ENCODE assay signal across 19 mouse cellular contexts in genomic region chr1:22315537-22315936, GRCm38 (mm10).
DNase-seq lines count a peak whose midpoint lies in the region; ATAC-seq lines count a peak whose summit lies in the region.
"Had no signal": no experiment of that assay in that cellular context is flagged by ENCODE, and none has a peak within 500 bp of the region (broad histone marks: within the 10 kb centered on the region; RNA-seq: fewer than 3 reads in every experiment).

No protein-coding gene starts in this region.

- H3K4me3 ChIP-seq in intestine, embryonic 15.5 days (replicated peaks) = no peak overlapping the region
- no peak overlapping the region for H3K4me3 ChIP-seq in intestine, embryonic 16.5 days (ENCODE audit: low read length)
- H3K4me3 ChIP-seq in midbrain, embryonic 14.5 days (replicated peaks; ENCODE audit: low read depth, low read length) = no peak overlapping the region
- H3K4me3 ChIP-seq in midbrain, embryonic 11.5 days (ENCODE audit: low read depth, low read length) = no peak overlapping the region
- no peak overlapping the region for H3K4me3 ChIP-seq in kidney, embryonic 15.5 days (replicated peaks)
- H3K4me3 ChIP-seq in stomach, embryonic 16.5 days (replicated peaks; ENCODE audit: low read length) = peak overlapping the region; percentile 8
- H3K4me3 ChIP-seq: heart, adult 2 months; liver, embryonic 13.5 days; midbrain, embryonic 12.5 days; myocyte had no signal

- no peak for ATAC-seq in intestine, embryonic 15.5 days
- no peak for ATAC-seq in intestine, embryonic 16.5 days
- no peak for ATAC-seq in midbrain, embryonic 14.5 days (ENCODE audit: low FRiP score, low TSS enrichment)
- ATAC-seq in midbrain, embryonic 11.5 days (ENCODE audit: low FRiP score) = no peak
- ATAC-seq in kidney, embryonic 15.5 days (replicated peaks; ENCODE audit: low FRiP score) = peak; percentile 87
- no peak for ATAC-seq in stomach, embryonic 16.5 days (ENCODE audit: insufficient read depth, low FRiP score)
- ATAC-seq: forebrain, postnatal 0 days had no signal

- no peaks in the 10 kb centered on the region for H3K36me3 ChIP-seq in intestine, embryonic 15.5 days
- H3K36me3 ChIP-seq in intestine, embryonic 16.5 days (ENCODE audit: control insufficient read depth, insufficient read depth, low read length) = no peaks in the 10 kb centered on the region
- H3K36me3 ChIP-seq in midbrain, embryonic 14.5 days (ENCODE audit: control insufficient read depth, insufficient read depth, low read length) = no peaks in the 10 kb centered on the region
- no peaks in the 10 kb centered on the region for H3K36me3 ChIP-seq in midbrain, embryonic 11.5 days (ENCODE audit: control insufficient read depth, insufficient read depth, low read length)
- H3K36me3 ChIP-seq in kidney, embryonic 15.5 days = no peaks in the 10 kb centered on the region
- no peaks in the 10 kb centered on the region for H3K36me3 ChIP-seq in stomach, embryonic 16.5 days (ENCODE audit: control insufficient read depth, insufficient read depth, low read length)
- H3K36me3 ChIP-seq: liver, embryonic 13.5 days; midbrain, embryonic 12.5 days had no signal

- H3K27ac ChIP-seq in intestine, embryonic 15.5 days = no peak overlapping the region
- H3K27ac ChIP-seq in intestine, embryonic 16.5 days (ENCODE audit: low read length) = no peak overlapping the region
- no peak overlapping the region for H3K27ac ChIP-seq in midbrain, embryonic 14.5 days (replicated peaks; ENCODE audit: low read depth, low read length)
- no peak overlapping the region for H3K27ac ChIP-seq in midbrain, embryonic 11.5 days (ENCODE audit: low read depth, low read length)
- H3K27ac ChIP-seq in kidney, embryonic 15.5 days = no peak overlapping the region
- no peak overlapping the region for H3K27ac ChIP-seq in stomach, embryonic 16.5 days (ENCODE audit: low read length)
- H3K27ac ChIP-seq: heart, adult 2 months; liver, embryonic 13.5 days; midbrain, embryonic 12.5 days had no signal

- no peaks in the 10 kb centered on the region for H3K27me3 ChIP-seq in intestine, embryonic 15.5 days (replicated peaks)
- no peaks in the 10 kb centered on the region for H3K27me3 ChIP-seq in intestine, embryonic 16.5 days (replicated peaks; ENCODE audit: control insufficient read depth, insufficient read depth, low read length)
- H3K27me3 ChIP-seq in midbrain, embryonic 14.5 days (ENCODE audit: control insufficient read depth, insufficient read depth, low read length) = no peaks in the 10 kb centered on the region
- no peaks in the 10 kb centered on the region for H3K27me3 ChIP-seq in midbrain, embryonic 11.5 days (ENCODE audit: control insufficient read depth, insufficient read depth, low read length)
- H3K27me3 ChIP-seq in kidney, embryonic 15.5 days = no peaks in the 10 kb centered on the region
- no peaks in the 10 kb centered on the region for H3K27me3 ChIP-seq in stomach, embryonic 16.5 days (ENCODE audit: control insufficient read depth, insufficient read depth, low read length)
- H3K27me3 ChIP-seq: liver, embryonic 13.5 days; midbrain, embryonic 12.5 days had no signal

- no peak overlapping the region for H3K9ac ChIP-seq in intestine, embryonic 15.5 days
- H3K9ac ChIP-seq in intestine, embryonic 16.5 days (ENCODE audit: low read depth, low read length) = no peak overlapping the region
- H3K9ac ChIP-seq in midbrain, embryonic 14.5 days (replicated peaks; ENCODE audit: low read length) = no peak overlapping the region
- H3K9ac ChIP-seq in midbrain, embryonic 11.5 days (ENCODE audit: low read length) = no peak overlapping the region
- no peak overlapping the region for H3K9ac ChIP-seq in kidney, embryonic 15.5 days
- 0 out of 2 replicates have a peak overlapping the region, but pooled peaks have one; percentile 21 for H3K9ac ChIP-seq in stomach, embryonic 16.5 days (ENCODE audit: low read length)
- H3K9ac ChIP-seq: forebrain, postnatal 0 days; liver, embryonic 13.5 days; midbrain, embryonic 12.5 days had no signal

- peak; percentile 11 for DNase-seq in midbrain, embryonic 14.5 days
- no peak for DNase-seq in midbrain, embryonic 11.5 days (ENCODE audit: low spot score, missing footprints)
- DNase-seq in left cerebral cortex, adult 18-20 months (ENCODE audit: low spot score in 2 of 2) = no peak
- DNase-seq in urinary bladder, adult 18-20 months (ENCODE audit: low spot score in 2 of 2) = no peak
- DNase-seq: adrenal gland, postnatal 36 days; B cell, adult 2 months; cerebellum, adult 9-10 months; forebrain, postnatal 0 days; gastrocnemius, postnatal 10 days; heart, adult 2 months; liver, embryonic 13.5 days; lung, postnatal 36 days; thymus, adult 2 months had no signal

- 0 out of 2 replicates have a peak overlapping the region, but pooled peaks have one; percentile 4 for H3K4me2 ChIP-seq in intestine, embryonic 15.5 days (replicated peaks)
- no peak overlapping the region for H3K4me2 ChIP-seq in intestine, embryonic 16.5 days (ENCODE audit: low read depth, low read length)
- H3K4me2 ChIP-seq in midbrain, embryonic 14.5 days (ENCODE audit: low read length) = no peak overlapping the region
- no peak overlapping the region for H3K4me2 ChIP-seq in midbrain, embryonic 11.5 days
- no peak overlapping the region for H3K4me2 ChIP-seq in kidney, embryonic 15.5 days
- H3K4me2 ChIP-seq in stomach, embryonic 16.5 days (ENCODE audit: low read depth, low read length) = 0 out of 2 replicates have a peak overlapping the region, but pooled peaks have one; percentile 19
- H3K4me2 ChIP-seq: liver, embryonic 13.5 days; midbrain, embryonic 12.5 days had no signal

- no peaks in the 10 kb centered on the region for H3K9me3 ChIP-seq in intestine, embryonic 15.5 days
- no peaks in the 10 kb centered on the region for H3K9me3 ChIP-seq in intestine, embryonic 16.5 days (ENCODE audit: control insufficient read depth, low read length)
- H3K9me3 ChIP-seq in midbrain, embryonic 14.5 days (ENCODE audit: control insufficient read depth, low read length) = no peaks in the 10 kb centered on the region
- H3K9me3 ChIP-seq in midbrain, embryonic 11.5 days (ENCODE audit: control insufficient read depth, low read length) = no peaks in the 10 kb centered on the region
- no peaks in the 10 kb centered on the region for H3K9me3 ChIP-seq in kidney, embryonic 15.5 days (replicated peaks)
- H3K9me3 ChIP-seq in stomach, embryonic 16.5 days (replicated peaks; ENCODE audit: control insufficient read depth, low read length) = no peaks in the 10 kb centered on the region
- H3K9me3 ChIP-seq: liver, embryonic 13.5 days; midbrain, embryonic 12.5 days had no signal

- 18% methylated on average over 2 of the region's 2 CpGs for WGBS in intestine, embryonic 15.5 days
- WGBS in intestine, embryonic 16.5 days = 14% methylated on average over 2 of the region's 2 CpGs
- 17% methylated on average over 2 of the region's 2 CpGs for WGBS in midbrain, embryonic 14.5 days
- 17% methylated on average over 2 of the region's 2 CpGs for WGBS in midbrain, embryonic 11.5 days
- WGBS in kidney, embryonic 15.5 days = 16% methylated on average over 2 of the region's 2 CpGs
- WGBS in stomach, embryonic 16.5 days = 26% methylated on average over 2 of the region's 2 CpGs

- no peaks in the 10 kb centered on the region for H3K4me1 ChIP-seq in intestine, embryonic 15.5 days (replicated peaks)
- H3K4me1 ChIP-seq in intestine, embryonic 16.5 days (ENCODE audit: control insufficient read depth, insufficient read depth, low read length) = no peaks in the 10 kb centered on the region
- no peaks in the 10 kb centered on the region for H3K4me1 ChIP-seq in midbrain, embryonic 14.5 days (ENCODE audit: control insufficient read depth, insufficient read depth, low read length)
- no peaks in the 10 kb centered on the region; the same call in 1 of the 2 replicates for H3K4me1 ChIP-seq in midbrain, embryonic 11.5 days (ENCODE audit: control insufficient read depth, insufficient read depth, low read length)
- H3K4me1 ChIP-seq in kidney, embryonic 15.5 days = 0 out of 2 replicates have a peak, but pooled peaks cover 9% of the 10 kb centered on the region
- peaks cover 5% of the 10 kb centered on the region; the same call in 1 of the 2 replicates for H3K4me1 ChIP-seq in stomach, embryonic 16.5 days (ENCODE audit: control insufficient read depth, insufficient read depth, low read length)
- H3K4me1 ChIP-seq: liver, embryonic 13.5 days had no signal

Comparison
In these comparisons a context has a peak if more than half of its experiments do, and no peak if none do; other contexts are left out.
1. H3K4me2 ChIP-seq: peak in intestine, embryonic 15.5 days (single experiment) and stomach, embryonic 16.5 days (single experiment); none in intestine, embryonic 16.5 days (single experiment), midbrain, embryonic 14.5 days (single experiment), midbrain, embryonic 11.5 days (single experiment) and kidney, embryonic 15.5 days (single experiment).